Mouse (Mus musculus): ENCODE results near the gene Ndufs7.

DNA sequence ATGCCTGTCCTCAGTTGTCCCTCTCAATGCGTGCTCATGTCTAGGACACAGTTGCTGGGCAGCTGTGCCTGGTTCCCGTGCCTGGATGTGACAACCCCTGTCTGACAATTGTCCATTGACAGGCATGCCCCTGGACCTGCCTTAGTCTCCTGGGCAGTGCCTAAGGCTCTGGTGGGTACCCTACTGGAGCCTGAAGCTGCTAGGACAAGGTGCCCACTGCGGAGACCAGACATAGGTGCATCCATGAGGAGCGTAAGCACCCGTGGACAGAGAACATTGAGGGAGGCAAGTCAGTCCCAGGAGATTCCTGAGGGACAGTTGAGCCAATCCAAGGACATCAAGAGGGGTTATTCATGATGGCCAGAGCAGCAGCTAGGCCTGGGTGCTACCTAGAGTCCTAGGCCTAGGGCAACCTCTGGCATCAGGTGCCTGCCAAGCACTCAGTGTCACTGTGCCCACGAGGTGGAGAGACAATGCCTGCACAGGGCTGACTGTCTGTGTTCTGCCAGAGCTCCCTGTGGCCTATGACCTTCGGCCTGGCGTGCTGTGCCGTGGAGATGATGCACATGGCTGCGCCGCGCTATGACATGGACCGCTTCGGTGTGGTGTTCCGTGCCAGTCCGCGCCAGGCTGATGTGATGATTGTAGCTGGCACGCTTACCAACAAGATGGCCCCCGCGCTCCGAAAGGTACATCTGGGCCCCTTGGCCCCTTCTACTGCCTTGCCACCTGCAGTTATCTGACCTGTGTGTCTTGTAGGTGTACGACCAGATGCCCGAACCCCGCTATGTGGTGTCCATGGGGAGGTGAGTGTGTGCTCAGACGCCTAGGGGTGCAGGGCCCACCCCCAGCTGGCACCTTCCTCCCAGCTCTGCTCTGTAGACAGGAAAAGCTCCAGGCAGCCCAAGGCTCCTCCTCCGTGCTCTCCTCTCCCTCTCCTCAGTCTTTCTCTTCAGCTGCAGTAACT lies 5.7 kb downstream of the Ndufs7 start:
- TF ChIP-seq CTCF (IDR thresholded peaks at IDR 0.05; ENCODE audit: borderline replicate concordance, control insufficient read depth, extremely low read depth, insufficient read depth, low read length, poor library complexity), result no peak
- no peak for TF ChIP-seq POLR2A (IDR thresholded peaks at IDR 0.05; ENCODE audit: control insufficient read depth, extremely low read depth, insufficient read depth, low read length, poor library complexity)

Measured in thymus, adult 2 months (tissue).